Mouse (Mus musculus) erythroblast, embryonic 14.5 days (primary cell): ENCODE results near the gene Itgad.

Experiments used
- GATA1 ChIP-seq: IDR thresholded peaks from 2 replicates; pipeline ENCODE4 v1.6.1; 2012; ENCODE audit warnings: low read length, inconsistent platforms, mixed read lengths
- TAL1 ChIP-seq: IDR thresholded peaks from 3 replicates; pipeline ENCODE4 v1.6.1; 2012; ENCODE audit warnings: low read length, inconsistent platforms, mixed read lengths

GRCm38 (mm10) chr7:128271496-128271895, 117.3 kb downstream of the Itgad start:
- TF ChIP-seq GATA1: no peak
- no peak for TF ChIP-seq TAL1
